Mouse (Mus musculus) liver, embryonic 14.5 days (tissue): Measurements from ENCODE around the gene Accs.

Experiments used
- CTCF ChIP-seq: IDR thresholded peaks from 2 replicates; pipeline ENCODE4 v1.5.1; 2016; ENCODE audit warnings: antibody characterized with exemption, low read depth, control low read depth
- EP300 ChIP-seq: IDR thresholded peaks from 2 replicates; pipeline ENCODE4 v1.6.1; 2016; ENCODE audit warnings: antibody characterized with exemption, low read depth

DNA sequence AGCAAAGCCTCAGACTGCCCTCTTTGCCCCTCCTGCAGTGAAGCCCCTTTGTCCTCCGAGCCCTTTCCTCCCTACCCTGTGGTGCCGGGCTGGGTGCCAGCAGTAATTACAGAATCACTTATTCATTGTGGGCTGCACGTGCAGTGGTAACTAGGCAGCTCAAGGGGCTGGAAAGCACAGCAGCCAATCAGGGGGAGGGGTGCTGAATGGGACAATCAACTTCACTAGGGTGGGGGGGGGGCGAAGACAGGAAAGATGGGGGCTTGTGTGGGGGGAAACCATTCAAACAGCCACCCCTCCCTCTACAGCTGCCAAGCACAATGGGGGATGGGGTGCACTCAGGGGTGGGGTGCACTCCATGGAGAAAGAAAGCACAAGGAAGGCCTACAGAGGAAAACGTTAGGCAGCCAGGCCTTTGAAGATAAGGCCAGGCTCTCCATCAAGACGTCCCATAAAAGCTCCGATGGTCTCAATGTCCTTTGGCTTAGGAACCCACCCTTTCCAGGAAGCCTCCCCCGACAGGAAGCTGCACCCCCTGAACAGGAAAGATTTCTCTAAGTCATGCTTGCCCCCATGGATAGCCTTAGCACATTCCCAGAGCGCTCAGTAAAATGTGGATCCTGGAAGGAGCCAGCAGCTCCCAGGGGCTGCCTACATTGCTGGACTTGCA, 42.0 kb upstream of the Accs start:
- no peak for TF ChIP-seq CTCF
- TF ChIP-seq EP300, result no peak
